Mouse (Mus musculus) limb, embryonic 14.5 days (tissue): ENCODE results near the gene Fam229b. TPM values are rescaled to one million over a fixed set of nuclear protein-coding genes. Genes with fewer than 3 reads are reported as not detected.

ENCODE experiments used
- ATAC-seq: fragments of 200-750 bp; cut with Nextera tagmentation; 2 replicates; pipeline ENCODE4 v1.8.0; 2017; ENCODE audit warnings: low read depth, moderate number of reproducible peaks, moderate TSS enrichment; ENCODE audit not compliant: low FRiP score
- DNase-seq: peaks from one replicate; pipeline ENCODE4 v3.0.0-alpha.2; 2015; ENCODE audit warnings: low spot score
- H3K27ac ChIP-seq: fragments of 300-500 bp; sonication (generic); replicated peaks from 2 replicates; pipeline ENCODE4 v1.5.1; 2014; ENCODE audit warnings: low read depth, mild to moderate bottlenecking, low read length, moderate library complexity, mixed read lengths
- H3K27me3 ChIP-seq: fragments of 300-500 bp; sonication (generic); 2 replicates; pipeline ENCODE4 v1.6.1; 2014; ENCODE audit warnings: low read length, mixed read lengths; ENCODE audit not compliant: control insufficient read depth, insufficient read depth
- H3K36me3 ChIP-seq: fragments of 300-500 bp; sonication (generic); 2 replicates; pipeline ENCODE4 v1.6.1; 2014; ENCODE audit warnings: mild to moderate bottlenecking, low read length, moderate library complexity, mixed read lengths; ENCODE audit not compliant: control insufficient read depth, insufficient read depth
- H3K4me1 ChIP-seq: fragments of 300-500 bp; sonication (generic); 2 replicates; pipeline ENCODE4 v1.6.1; 2014; ENCODE audit warnings: antibody characterized with exemption, low read length, mixed read lengths; ENCODE audit not compliant: control insufficient read depth, insufficient read depth
- H3K4me2 ChIP-seq: fragments of 300-500 bp; sonication (generic); replicated peaks from 2 replicates; pipeline ENCODE4 v1.6.1; 2014; ENCODE audit warnings: low read depth, mild to moderate bottlenecking, low read length, moderate library complexity; ENCODE audit not compliant: severe bottlenecking
- H3K4me3 ChIP-seq: fragments of 300-500 bp; sonication (generic); replicated peaks from 2 replicates; pipeline ENCODE4 v1.5.1; 2014; ENCODE audit warnings: low read length
- H3K9ac ChIP-seq: fragments of 300-500 bp; sonication (generic); 2 replicates; pipeline ENCODE4 v1.6.1; 2014; ENCODE audit warnings: mild to moderate bottlenecking, low read depth, low read length, moderate library complexity; ENCODE audit not compliant: severe bottlenecking
- H3K9me3 ChIP-seq: fragments of 300-500 bp; sonication (generic); 2 replicates; pipeline ENCODE4 v1.6.1; 2016; ENCODE audit warnings: low read length; ENCODE audit not compliant: control insufficient read depth
- POLR2A ChIP-seq: fragments of 200-500 bp; IDR thresholded peaks from 2 replicates; pipeline ENCODE4 v1.8.0; 2012; ENCODE audit warnings: inconsistent platforms, mild to moderate bottlenecking, moderate library complexity, borderline replicate concordance; ENCODE audit not compliant: insufficient read depth, insufficient read length; ENCODE audit errors: extremely low read depth
- WGBS: fragments of 180-500 bp; shearing (Covaris S2); extraction: QIAGEN DNeasy Blood & Tissue Kit; methylation state at CpG from one replicate; pipeline ENCODE4 v1.1.7; 2014; 5-methylcytosine and 5-hydroxymethylcytosine counted together
- polyA plus RNA-seq, 2 experiments: library from polyadenylated mRNA; depleted of rRNA in 1 of 2; stranded (reverse) in 1 of 2; unstranded in 1 of 2; fragments of >200 nt; fragmentation: Nextera tagmentation in 1 of 2; extraction: Ambion mirVana in 1 of 2; gene quantifications; 2 replicates each; pipeline versions ENCODE4 v1.2.1 to v1.2.3; 2012 to 2014

Fam229b gene
- polyA plus RNA-seq, 2 experiments = 7.6 to 10.9 TPM

- H3K36me3 ChIP-seq = peaks cover 41% of the 10 kb centered on the region
- H3K9ac ChIP-seq = no peak overlapping the region
- no peak overlapping the region for H3K4me2 ChIP-seq
- DNase-seq = no peak
- H3K4me1 ChIP-seq = 0 out of 2 replicates have a peak, but pooled peaks cover 5% of the 10 kb centered on the region
- H3K27me3 ChIP-seq = no peaks in the 10 kb centered on the region
- WGBS = 84% methylated on average over 6 of the region's 6 CpGs
- no peak overlapping the region for H3K27ac ChIP-seq
- no peak for ATAC-seq
- no peak overlapping the region for H3K4me3 ChIP-seq
- H3K9me3 ChIP-seq = no peaks in the 10 kb centered on the region
- TF ChIP-seq POLR2A = no peak
These were observed 5.0 kb upstream of the Fam229b start for GRCm38 (mm10) chr10:39138761-39139160.

- ATAC-seq (no peak), DNase-seq (no peak)
These were observed 4.1 kb upstream of the Fam229b start for GRCm38 (mm10) chr10:39137766-39138165.

GRCm38 (mm10) chr10:39121412-39121811 is 12.3 kb downstream of the Fam229b start:
- DNase-seq = peak; percentile 40
- no peak overlapping the region for H3K4me2 ChIP-seq
- no peak overlapping the region for H3K9ac ChIP-seq
- no peaks in the 10 kb centered on the region for H3K9me3 ChIP-seq
- H3K4me1 ChIP-seq = no peaks in the 10 kb centered on the region
- H3K4me3 ChIP-seq = no peak overlapping the region
- ATAC-seq = no peak
- no peak for TF ChIP-seq POLR2A
- no peak overlapping the region for H3K27ac ChIP-seq
- no peaks in the 10 kb centered on the region for H3K36me3 ChIP-seq
- H3K27me3 ChIP-seq = no peaks in the 10 kb centered on the region
- 33% methylated on average over 4 of the region's 4 CpGs for WGBS

More at GRCm38 (mm10) chr10:39137766-39138165, 4.1 kb upstream of the Fam229b start:
- no peak overlapping the region for H3K4me2 ChIP-seq
- peaks cover 32% of the 10 kb centered on the region for H3K36me3 ChIP-seq
- no peaks in the 10 kb centered on the region for H3K27me3 ChIP-seq
- H3K4me1 ChIP-seq = 0 out of 2 replicates have a peak, but pooled peaks cover 5% of the 10 kb centered on the region
- TF ChIP-seq POLR2A = no peak
- WGBS = 96% methylated on average over 3 of the region's 3 CpGs
- H3K9ac ChIP-seq = no peak overlapping the region
- H3K9me3 ChIP-seq = no peaks in the 10 kb centered on the region
- H3K27ac ChIP-seq = no peak overlapping the region
- H3K4me3 ChIP-seq = no peak overlapping the region

DNA sequence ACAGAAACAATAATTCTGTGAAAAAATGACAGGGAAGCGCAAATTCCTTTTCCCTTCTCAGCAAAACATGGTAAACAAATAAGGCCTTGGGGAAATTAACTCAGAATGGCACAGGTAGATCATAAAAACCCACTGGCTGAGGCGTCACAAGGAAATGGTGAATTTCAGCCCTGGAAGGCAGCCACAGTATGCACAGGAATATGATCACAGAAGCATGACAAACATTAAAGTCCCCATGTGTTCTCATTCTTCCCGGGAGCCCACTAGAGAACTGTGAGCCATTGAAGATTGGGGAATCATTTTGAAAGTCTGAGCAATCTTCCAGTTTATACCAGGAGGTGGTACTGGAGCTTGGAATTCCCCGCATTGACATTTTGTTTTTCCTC is 24.2 kb downstream of the Fam229b start:
- DNase-seq (no peak), ATAC-seq (no peak)
- Histone ChIP-seq H3K4me2 (no peak overlapping the region), H3K27ac (no peak overlapping the region), H3K4me1 (no peaks in the 10 kb centered on the region), H3K9me3 (no peaks in the 10 kb centered on the region), H3K9ac (no peak overlapping the region), H3K27me3 (no peaks in the 10 kb centered on the region), H3K36me3 (peaks cover 52% of the 10 kb centered on the region), H3K4me3 (no peak overlapping the region)
- WGBS = 39% methylated on average over 4 of the region's 4 CpGs
- no peak for TF ChIP-seq POLR2A

DNA sequence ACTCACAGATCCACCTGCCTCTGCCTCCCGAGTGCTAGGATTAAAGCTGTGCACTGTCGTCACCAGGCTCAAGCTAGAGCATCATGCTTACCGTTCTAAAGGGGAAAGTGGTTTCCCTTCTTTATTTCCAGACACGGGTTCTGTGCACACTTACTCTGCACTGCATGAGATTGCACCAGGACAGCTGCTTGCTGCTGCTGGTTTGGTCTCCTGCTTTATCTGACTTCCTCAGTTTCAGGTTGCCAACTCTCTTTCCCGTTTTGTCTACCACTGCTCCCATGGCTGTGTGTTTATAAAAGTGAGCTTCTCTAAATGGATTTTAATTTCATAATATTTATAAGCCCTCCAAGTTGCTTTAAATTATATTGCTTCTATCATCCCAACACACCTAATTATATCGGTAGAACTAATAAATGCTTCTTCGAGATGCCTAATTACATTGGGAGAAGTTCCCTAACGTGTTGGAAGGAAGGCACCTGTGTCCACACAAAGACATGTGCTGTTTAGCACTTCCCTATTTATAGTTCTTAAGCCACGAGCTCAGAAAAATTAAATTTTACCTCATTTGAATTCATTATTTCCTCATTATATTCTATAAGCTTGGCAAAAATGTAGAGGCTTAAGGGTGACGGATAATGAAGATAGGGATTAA is 24.8 kb downstream of the Fam229b start:
- no peak overlapping the region for H3K4me3 ChIP-seq
- H3K4me1 ChIP-seq = no peaks in the 10 kb centered on the region
- H3K36me3 ChIP-seq = peaks cover 53% of the 10 kb centered on the region
- no peaks in the 10 kb centered on the region for H3K9me3 ChIP-seq
- DNase-seq (no peak), ATAC-seq (no peak)
- no peak overlapping the region for H3K27ac ChIP-seq
- H3K27me3 ChIP-seq = no peaks in the 10 kb centered on the region
- no peak overlapping the region for H3K9ac ChIP-seq
- 56% methylated on average over 10 of the region's 10 CpGs for WGBS
- no peak overlapping the region for H3K4me2 ChIP-seq
- TF ChIP-seq POLR2A = no peak
